Mouse (Mus musculus) frontal cortex, postnatal 14 days (tissue): ENCODE data around the gene Kcnh1.
A peak's percentile ranks its signal among the peaks of the same experiment; 100 is the strongest.

Source experiments
- DNase-seq, 2 experiments: peaks; one replicate each; pipeline ENCODE4 v3.0.0; 2022; ENCODE audit warnings: low spot score in 2 of 2

Gene Kcnh1

GRCm38 (mm10) chr1:192266956-192267355 is 76.4 kb downstream of the Kcnh1 start:
- DNase-seq: peak; percentile 46 to 50

- DNase-seq: no peak
Measured at GRCm38 (mm10) chr1:192268878-192269277, 78.3 kb downstream of the Kcnh1 start.

GRCm38 (mm10) chr1:192269911-192270310 is 79.3 kb downstream of the Kcnh1 start:
- DNase-seq: no peak

- DNase-seq: no peak
Measured at GRCm38 (mm10) chr1:192277801-192278385, 87.3 kb downstream of the Kcnh1 start.

- DNase-seq: no peak
Measured at GRCm38 (mm10) chr1:192284340-192284739, 93.8 kb downstream of the Kcnh1 start.

- no peak for DNase-seq
Measured at GRCm38 (mm10) chr1:192284950-192285349, 94.4 kb downstream of the Kcnh1 start.

GRCm38 (mm10) chr1:192288456-192288855 is 97.9 kb downstream of the Kcnh1 start:
- no peak for DNase-seq

- no peak for DNase-seq
Measured at GRCm38 (mm10) chr1:192291286-192291685, 100.7 kb downstream of the Kcnh1 start.

GRCm38 (mm10) chr1:192293391-192293790 is 102.8 kb downstream of the Kcnh1 start:
- DNase-seq: no peak

GRCm38 (mm10) chr1:192293921-192294320 is 103.3 kb downstream of the Kcnh1 start:
- DNase-seq: no peak

GRCm38 (mm10) chr1:192295243-192295860 is 104.8 kb downstream of the Kcnh1 start:
- no peak for DNase-seq

GRCm38 (mm10) chr1:192295902-192296301 is 105.3 kb downstream of the Kcnh1 start:
- DNase-seq: no peak

GRCm38 (mm10) chr1:192297481-192298128 is 107.0 kb downstream of the Kcnh1 start:
- DNase-seq: no peak

GRCm38 (mm10) chr1:192300417-192300816 is 109.8 kb downstream of the Kcnh1 start:
- no peak for DNase-seq

- DNase-seq: no peak
Measured at GRCm38 (mm10) chr1:192303615-192304014, 113.0 kb downstream of the Kcnh1 start.

- DNase-seq: no peak
Measured at GRCm38 (mm10) chr1:192305155-192305554, 114.6 kb downstream of the Kcnh1 start.

GRCm38 (mm10) chr1:192307055-192307454 is 116.5 kb downstream of the Kcnh1 start:
- DNase-seq: no peak

GRCm38 (mm10) chr1:192311298-192311697 is 120.7 kb downstream of the Kcnh1 start:
- no peak for DNase-seq

GRCm38 (mm10) chr1:192311851-192312438 is 121.4 kb downstream of the Kcnh1 start:
- DNase-seq: no peak

- DNase-seq: no peak
Measured at GRCm38 (mm10) chr1:192312446-192312845, 121.9 kb downstream of the Kcnh1 start.

GRCm38 (mm10) chr1:192312998-192313397 is 122.4 kb downstream of the Kcnh1 start:
- no peak for DNase-seq

- DNase-seq: no peak
Measured at GRCm38 (mm10) chr1:192313571-192313972, 123.0 kb downstream of the Kcnh1 start.

- no peak for DNase-seq
Measured at GRCm38 (mm10) chr1:192314044-192314443, 123.5 kb downstream of the Kcnh1 start.
